Mouse (Mus musculus) adipocyte (in vitro differentiated cells): ENCODE data around the gene Cyb5r3.

Source experiments
- DNase-seq: peaks from one replicate; pipeline ENCODE4 v3.0.0-alpha.2; 2016; ENCODE audit warnings: low spot score

Gene Cyb5r3

GRCm38 (mm10) chr15:83172492-83173429, at the start of gene Cyb5r3:
Cyb5r3 (minus strand) TSS chr15:83172592.
- DNase-seq = no peak

GRCm38 (mm10) chr15:83221721-83222120, 49.3 kb upstream of the Cyb5r3 start:
- DNase-seq = no peak

- no peak for DNase-seq
Measured at GRCm38 (mm10) chr15:83220368-83221013, 48.1 kb upstream of the Cyb5r3 start.

- DNase-seq = peak; percentile 90
Measured at GRCm38 (mm10) chr15:83215322-83216216, 43.2 kb upstream of the Cyb5r3 start.

- DNase-seq = peak; percentile 54
Measured at GRCm38 (mm10) chr15:83210229-83210628, 37.8 kb upstream of the Cyb5r3 start.

- no peak for DNase-seq
Measured at GRCm38 (mm10) chr15:83209719-83210118, 37.3 kb upstream of the Cyb5r3 start.

- no peak for DNase-seq
Measured at GRCm38 (mm10) chr15:83209092-83209695, 36.8 kb upstream of the Cyb5r3 start.

GRCm38 (mm10) chr15:83204731-83205451, 32.5 kb upstream of the Cyb5r3 start:
- DNase-seq = peak; percentile 76

GRCm38 (mm10) chr15:83202412-83202811, 30.0 kb upstream of the Cyb5r3 start:
- DNase-seq = no peak

- no peak for DNase-seq
Measured at GRCm38 (mm10) chr15:83193413-83193812, 21.0 kb upstream of the Cyb5r3 start.

GRCm38 (mm10) chr15:83182351-83182750, 10.0 kb upstream of the Cyb5r3 start:
- no peak for DNase-seq

GRCm38 (mm10) chr15:83181800-83182330, 9.5 kb upstream of the Cyb5r3 start:
- no peak for DNase-seq

- DNase-seq = no peak
Measured at GRCm38 (mm10) chr15:83180004-83180403, 7.6 kb upstream of the Cyb5r3 start.

GRCm38 (mm10) chr15:83176653-83177052, 4.3 kb upstream of the Cyb5r3 start:
- no peak for DNase-seq

GRCm38 (mm10) chr15:83173914-83174884, 1.8 kb upstream of the Cyb5r3 start:
- DNase-seq = no peak

- DNase-seq = peak; percentile 97
Measured at GRCm38 (mm10) chr15:83171712-83172481, 495 bp downstream of the Cyb5r3 start.

GRCm38 (mm10) chr15:83170956-83171659, 1.3 kb downstream of the Cyb5r3 start:
- peak; percentile 31 for DNase-seq
